Mouse (Mus musculus): ENCODE measurements around the gene Ubqln2. TPM values are rescaled to one million over a fixed set of nuclear protein-coding genes. Genes with fewer than 3 reads are reported as not detected.

Ubqln2 gene
- polyA plus RNA-seq (2014; fragmentation: Nextera tagmentation; extraction: Ambion mirVana), result 44.0 and 50.3 TPM in 2 replicates

GRCm38 (mm10) chrX:153497688-153498516 lies at the start of gene Ubqln2:
Gene Ubqln2, plus strand, starts transcription at chrX:153498227.
- Histone ChIP-seq H3K9me3 (ENCODE audit: control insufficient read depth, low read length) (no peaks in the 10 kb centered on the region), H3K4me1 (ENCODE audit: control insufficient read depth, insufficient read depth, low read length) (no peaks in the 10 kb centered on the region), H3K27ac (replicated peaks; ENCODE audit: low read depth, low read length) (peak within 1 kb of the TSS; percentile 89), H3K27me3 (ENCODE audit: control insufficient read depth, insufficient read depth, low read length) (no peaks in the 10 kb centered on the region), H3K9ac (ENCODE audit: low read length) (peak within 1 kb of the TSS; percentile 87), H3K36me3 (ENCODE audit: control insufficient read depth, insufficient read depth, low read length) (no peaks in the 10 kb centered on the region), H3K4me2 (ENCODE audit: low read depth, severe bottlenecking) (peak within 1 kb of the TSS; percentile 72), H3K4me3 (ENCODE audit: low read depth, low read length) (peak within 1 kb of the TSS; percentile 62)
- ATAC-seq (ENCODE audit: insufficient number of reproducible peaks, low FRiP score, low TSS enrichment, low read depth) (peak; percentile 91), DNase-seq (ENCODE audit: low spot score) (peak; percentile 86)
- WGBS, result 9% methylated on average over 48 of the region's 76 CpGs

- WGBS, result 55% methylated on average over 5 of the region's 5 CpGs
- H3K4me2 ChIP-seq (ENCODE audit: low read depth, severe bottlenecking), result no peak overlapping the region
- H3K27ac ChIP-seq (replicated peaks; ENCODE audit: low read depth, low read length), result no peak overlapping the region
- DNase-seq (ENCODE audit: low spot score) (no peak), ATAC-seq (ENCODE audit: insufficient number of reproducible peaks, low FRiP score, low TSS enrichment, low read depth) (no peak)
- no peaks in the 10 kb centered on the region for H3K4me1 ChIP-seq (ENCODE audit: control insufficient read depth, insufficient read depth, low read length)
- no peak overlapping the region for H3K9ac ChIP-seq (ENCODE audit: low read length)
- H3K4me3 ChIP-seq (ENCODE audit: low read depth, low read length), result no peak overlapping the region
- no peaks in the 10 kb centered on the region for H3K9me3 ChIP-seq (ENCODE audit: control insufficient read depth, low read length)
- H3K27me3 ChIP-seq (ENCODE audit: control insufficient read depth, insufficient read depth, low read length), result no peaks in the 10 kb centered on the region
- no peaks in the 10 kb centered on the region for H3K36me3 ChIP-seq (ENCODE audit: control insufficient read depth, insufficient read depth, low read length)
Measured at GRCm38 (mm10) chrX:153451946-153452345, 46.1 kb upstream of the Ubqln2 start.

- no peaks in the 10 kb centered on the region for H3K27me3 ChIP-seq (ENCODE audit: control insufficient read depth, insufficient read depth, low read length)
- no peak overlapping the region for H3K9ac ChIP-seq (ENCODE audit: low read length)
- H3K36me3 ChIP-seq (ENCODE audit: control insufficient read depth, insufficient read depth, low read length), result no peaks in the 10 kb centered on the region
- no peak overlapping the region for H3K4me2 ChIP-seq (ENCODE audit: low read depth, severe bottlenecking)
- H3K4me3 ChIP-seq (ENCODE audit: low read depth, low read length), result no peak overlapping the region
- DNase-seq (ENCODE audit: low spot score), result no peak
- 68% methylated on average over 8 of the region's 8 CpGs for WGBS
- no peaks in the 10 kb centered on the region for H3K9me3 ChIP-seq (ENCODE audit: control insufficient read depth, low read length)
- H3K4me1 ChIP-seq (ENCODE audit: control insufficient read depth, insufficient read depth, low read length), result no peaks in the 10 kb centered on the region
- no peak overlapping the region for H3K27ac ChIP-seq (replicated peaks; ENCODE audit: low read depth, low read length)
- no peak for ATAC-seq (ENCODE audit: insufficient number of reproducible peaks, low FRiP score, low TSS enrichment, low read depth)
Measured at GRCm38 (mm10) chrX:153476760-153477248, 21.2 kb upstream of the Ubqln2 start.

- no peak for DNase-seq (ENCODE audit: low spot score)
- no peaks in the 10 kb centered on the region for H3K4me1 ChIP-seq (ENCODE audit: control insufficient read depth, insufficient read depth, low read length)
Measured at GRCm38 (mm10) chrX:153492326-153492725, 5.7 kb upstream of the Ubqln2 start.

DNA sequence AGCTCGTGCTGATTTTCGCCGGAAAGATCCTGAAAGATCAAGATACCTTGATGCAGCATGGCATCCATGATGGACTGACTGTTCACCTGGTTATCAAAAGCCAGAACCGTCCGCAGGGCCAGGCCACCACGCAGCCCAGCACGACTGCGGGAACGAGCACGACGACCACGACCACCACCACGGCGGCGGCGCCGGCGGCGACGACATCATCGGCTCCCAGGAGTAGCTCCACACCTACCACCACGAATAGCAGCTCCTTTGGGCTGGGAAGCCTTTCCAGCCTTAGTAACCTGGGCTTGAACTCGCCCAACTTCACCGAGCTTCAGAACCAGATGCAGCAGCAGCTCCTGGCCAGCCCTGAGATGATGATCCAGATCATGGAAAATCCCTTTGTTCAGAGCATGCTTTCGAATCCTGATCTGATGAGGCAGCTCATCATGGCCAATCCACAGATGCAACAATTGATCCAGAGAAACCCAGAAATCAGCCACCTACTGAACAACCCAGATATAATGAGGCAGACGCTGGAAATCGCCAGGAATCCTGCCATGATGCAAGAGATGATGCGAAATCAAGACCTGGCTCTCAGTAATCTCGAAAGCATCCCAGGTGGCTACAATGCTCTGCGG lies 752 bp downstream of the Ubqln2 start:
- no peak; the same call in 1 of the 2 replicates for ATAC-seq (ENCODE audit: insufficient number of reproducible peaks, low FRiP score, low TSS enrichment, low read depth)
- H3K9ac ChIP-seq (ENCODE audit: low read length), result peak overlapping the region; percentile 87
- H3K4me3 ChIP-seq (ENCODE audit: low read depth, low read length), result peak overlapping the region; percentile 62
- H3K36me3 ChIP-seq (ENCODE audit: control insufficient read depth, insufficient read depth, low read length), result no peaks in the 10 kb centered on the region
- H3K9me3 ChIP-seq (ENCODE audit: control insufficient read depth, low read length), result no peaks in the 10 kb centered on the region
- no peaks in the 10 kb centered on the region for H3K4me1 ChIP-seq (ENCODE audit: control insufficient read depth, insufficient read depth, low read length)
- H3K27ac ChIP-seq (replicated peaks; ENCODE audit: low read depth, low read length), result peak overlapping the region; percentile 89
- no peaks in the 10 kb centered on the region for H3K27me3 ChIP-seq (ENCODE audit: control insufficient read depth, insufficient read depth, low read length)
- DNase-seq (ENCODE audit: low spot score), result no peak
- 19% methylated on average over 30 of the region's 30 CpGs for WGBS
- peak overlapping the region; percentile 72 for H3K4me2 ChIP-seq (ENCODE audit: low read depth, severe bottlenecking)

More at GRCm38 (mm10) chrX:153492326-153492725, 5.7 kb upstream of the Ubqln2 start:
- no peak overlapping the region for H3K9ac ChIP-seq (ENCODE audit: low read length)
- no peaks in the 10 kb centered on the region for H3K36me3 ChIP-seq (ENCODE audit: control insufficient read depth, insufficient read depth, low read length)
- H3K9me3 ChIP-seq (ENCODE audit: control insufficient read depth, low read length), result no peaks in the 10 kb centered on the region
- H3K27me3 ChIP-seq (ENCODE audit: control insufficient read depth, insufficient read depth, low read length), result no peaks in the 10 kb centered on the region
- no peak overlapping the region for H3K27ac ChIP-seq (replicated peaks; ENCODE audit: low read depth, low read length)
- 66% methylated on average over 3 of the region's 3 CpGs for WGBS
- no peak overlapping the region for H3K4me3 ChIP-seq (ENCODE audit: low read depth, low read length)
- no peak for ATAC-seq (ENCODE audit: insufficient number of reproducible peaks, low FRiP score, low TSS enrichment, low read depth)
- no peak overlapping the region for H3K4me2 ChIP-seq (ENCODE audit: low read depth, severe bottlenecking)

GRCm38 (mm10) chrX:153499294-153500046 lies 1.4 kb downstream of the Ubqln2 start:
- no peaks in the 10 kb centered on the region for H3K9me3 ChIP-seq (ENCODE audit: control insufficient read depth, low read length)
- DNase-seq (ENCODE audit: low spot score) (peak; percentile 45), ATAC-seq (ENCODE audit: insufficient number of reproducible peaks, low FRiP score, low TSS enrichment, low read depth) (no peak)
- peak overlapping the region; percentile 62 for H3K4me3 ChIP-seq (ENCODE audit: low read depth, low read length)
- 21% methylated on average over 32 of the region's 32 CpGs for whole genome bisulfite sequencing
- no peak overlapping the region for H3K27ac ChIP-seq (replicated peaks; ENCODE audit: low read depth, low read length)
- peak overlapping the region; percentile 87 for H3K9ac ChIP-seq (ENCODE audit: low read length)
- H3K27me3 ChIP-seq (ENCODE audit: control insufficient read depth, insufficient read depth, low read length), result no peaks in the 10 kb centered on the region
- no peaks in the 10 kb centered on the region for H3K36me3 ChIP-seq (ENCODE audit: control insufficient read depth, insufficient read depth, low read length)
- peak overlapping the region; percentile 72 for H3K4me2 ChIP-seq (ENCODE audit: low read depth, severe bottlenecking)
- H3K4me1 ChIP-seq (ENCODE audit: control insufficient read depth, insufficient read depth, low read length), result no peaks in the 10 kb centered on the region

- ATAC-seq (ENCODE audit: insufficient number of reproducible peaks, low FRiP score, low TSS enrichment, low read depth) (no peak), DNase-seq (ENCODE audit: low spot score) (no peak)
- Histone ChIP-seq H3K4me3 (ENCODE audit: low read depth, low read length) (peak overlapping the region; percentile 62), H3K4me1 (ENCODE audit: control insufficient read depth, insufficient read depth, low read length) (no peaks in the 10 kb centered on the region), H3K36me3 (ENCODE audit: control insufficient read depth, insufficient read depth, low read length) (no peaks in the 10 kb centered on the region), H3K27me3 (ENCODE audit: control insufficient read depth, insufficient read depth, low read length) (no peaks in the 10 kb centered on the region), H3K9me3 (ENCODE audit: control insufficient read depth, low read length) (no peaks in the 10 kb centered on the region), H3K27ac (replicated peaks; ENCODE audit: low read depth, low read length) (no peak overlapping the region), H3K9ac (ENCODE audit: low read length) (peak overlapping the region; percentile 87), H3K4me2 (ENCODE audit: low read depth, severe bottlenecking) (peak overlapping the region; percentile 72)
- WGBS, result 23% methylated on average over 12 of the region's 12 CpGs
Measured at GRCm38 (mm10) chrX:153500047-153500345, 2.0 kb downstream of the Ubqln2 start.

GRCm38 (mm10) chrX:153505954-153506353 lies 7.9 kb downstream of the Ubqln2 start:
- Histone ChIP-seq H3K9me3 (ENCODE audit: control insufficient read depth, low read length) (no peaks in the 10 kb centered on the region), H3K9ac (ENCODE audit: low read length) (no peak overlapping the region), H3K4me1 (ENCODE audit: control insufficient read depth, insufficient read depth, low read length) (no peaks in the 10 kb centered on the region), H3K27ac (replicated peaks; ENCODE audit: low read depth, low read length) (no peak overlapping the region), H3K27me3 (ENCODE audit: control insufficient read depth, insufficient read depth, low read length) (no peaks in the 10 kb centered on the region), H3K4me2 (ENCODE audit: low read depth, severe bottlenecking) (no peak overlapping the region), H3K4me3 (ENCODE audit: low read depth, low read length) (no peak overlapping the region), H3K36me3 (ENCODE audit: control insufficient read depth, insufficient read depth, low read length) (no peaks in the 10 kb centered on the region)
- ATAC-seq (ENCODE audit: insufficient number of reproducible peaks, low FRiP score, low TSS enrichment, low read depth) (no peak), DNase-seq (ENCODE audit: low spot score) (peak; percentile 35)
- WGBS, result 56% methylated on average over 9 of the region's 9 CpGs
